Mouse (Mus musculus) lung, adult 2 months (tissue): Measurements from ENCODE around the gene Cdh4. TPM values are rescaled to one million over a fixed set of nuclear protein-coding genes. Genes with fewer than 3 reads are reported as not detected.

Source experiments
- DNase-seq: peaks from one replicate; pipeline ENCODE4 v3.0.0; 2022
- H3K4me1 ChIP-seq: fragments of 200-500 bp; 2 replicates; pipeline ENCODE4 v1.6.1; 2011; ENCODE audit warnings: low read length; ENCODE audit not compliant: control insufficient read depth, insufficient read depth
- H3K4me3 ChIP-seq: fragments of 200-500 bp; replicated peaks from 2 replicates; pipeline ENCODE3; 2011; ENCODE audit warnings: low read depth, mild to moderate bottlenecking, control low read depth, low read length; ENCODE audit errors: extremely low read depth
- CTCF ChIP-seq: fragments of 200-500 bp; IDR thresholded peaks from 2 replicates; pipeline ENCODE4 v1.5.1; 2011; ENCODE audit warnings: mild to moderate bottlenecking, low read length, control low read depth; ENCODE audit not compliant: insufficient read depth
- POLR2A ChIP-seq: fragments of 200-500 bp; IDR thresholded peaks from 2 replicates; pipeline ENCODE4 v1.6.1; 2011; ENCODE audit warnings: low read depth, mild to moderate bottlenecking, control low read depth, low read length, borderline replicate concordance; ENCODE audit errors: extremely low read depth
- WGBS: fragments of 180-500 bp; shearing (Covaris S2); methylation state at CpG from one replicate; pipeline ENCODE4 v1.1.7; 2018; 5-methylcytosine and 5-hydroxymethylcytosine counted together
- polyA plus RNA-seq: library from polyadenylated mRNA; depleted of rRNA; stranded (reverse); fragments of >200 nt; gene quantifications from 2 replicates; pipeline ENCODE4 v1.2.3, GENCODE M21; 2012

The Cdh4 gene
- polyA plus RNA-seq, 1 experiment, result 2.0 TPM

GRCm38 (mm10) chr2:179712690-179713089 lies 270.5 kb downstream of the Cdh4 start:
- DNase-seq, result no peak
- H3K4me3 ChIP-seq, result no peak overlapping the region
- no peaks in the 10 kb centered on the region for H3K4me1 ChIP-seq
- WGBS, result 73% methylated on average over 7 of the region's 7 CpGs
- TF ChIP-seq CTCF (no peak), POLR2A (no peak)

- no peak for DNase-seq
- TF ChIP-seq CTCF, result no peak
- no peak for TF ChIP-seq POLR2A
- no peak overlapping the region for H3K4me3 ChIP-seq
- 66% methylated on average over 4 of the region's 4 CpGs for WGBS
- no peaks in the 10 kb centered on the region for H3K4me1 ChIP-seq
Measured at GRCm38 (mm10) chr2:179713326-179713725, 271.1 kb downstream of the Cdh4 start.

GRCm38 (mm10) chr2:179714145-179714544 lies 271.9 kb downstream of the Cdh4 start:
- no peak overlapping the region for H3K4me3 ChIP-seq
- WGBS, result 73% methylated on average over 3 of the region's 3 CpGs
- no peak for TF ChIP-seq CTCF
- TF ChIP-seq POLR2A, result no peak
- DNase-seq, result no peak
- H3K4me1 ChIP-seq, result no peaks in the 10 kb centered on the region

GRCm38 (mm10) chr2:179715375-179715774 lies 273.1 kb downstream of the Cdh4 start:
- no peaks in the 10 kb centered on the region for H3K4me1 ChIP-seq
- WGBS, result 94% methylated on average over 1 of the region's 1 CpGs
- TF ChIP-seq POLR2A (no peak), CTCF (no peak)
- DNase-seq, result no peak
- H3K4me3 ChIP-seq, result no peak overlapping the region

GRCm38 (mm10) chr2:179720366-179720765 lies 278.1 kb downstream of the Cdh4 start:
- DNase-seq, result no peak
- Histone ChIP-seq H3K4me3 (no peak overlapping the region), H3K4me1 (no peaks in the 10 kb centered on the region)
- TF ChIP-seq POLR2A, result no peak
- no peak for TF ChIP-seq CTCF
- 54% methylated on average over 3 of the region's 3 CpGs for WGBS

- 48% methylated on average over 18 of the region's 18 CpGs for WGBS
- H3K4me3 ChIP-seq, result no peak overlapping the region
- no peaks in the 10 kb centered on the region for H3K4me1 ChIP-seq
- TF ChIP-seq CTCF (no peak), POLR2A (no peak)
- DNase-seq, result no peak
Measured at GRCm38 (mm10) chr2:179721534-179722516, 279.6 kb downstream of the Cdh4 start.

GRCm38 (mm10) chr2:179722776-179723386 lies 280.6 kb downstream of the Cdh4 start:
- Histone ChIP-seq H3K4me3 (no peak overlapping the region), H3K4me1 (no peaks in the 10 kb centered on the region)
- TF ChIP-seq POLR2A, result no peak
- TF ChIP-seq CTCF, result 0 out of 2 replicates have a peak, but pooled peaks have one; percentile 3
- no peak for DNase-seq
- 54% methylated on average over 4 of the region's 4 CpGs for WGBS

- no peaks in the 10 kb centered on the region for H3K4me1 ChIP-seq
- DNase-seq, result no peak
- TF ChIP-seq CTCF, result no peak
- TF ChIP-seq POLR2A, result no peak
- H3K4me3 ChIP-seq, result no peak overlapping the region
- 89% methylated on average over 8 of the region's 8 CpGs for WGBS
Measured at GRCm38 (mm10) chr2:179723401-179723800, 281.2 kb downstream of the Cdh4 start.

- DNase-seq, result peak; percentile 5
- peak; percentile 50; the same call in 1 of the 2 replicates for TF ChIP-seq CTCF
- no peak for TF ChIP-seq POLR2A
- WGBS, result 46% methylated on average over 8 of the region's 8 CpGs
Measured at GRCm38 (mm10) chr2:179729002-179729401, 286.8 kb downstream of the Cdh4 start.

More at GRCm38 (mm10) chr2:179729002-179729401, 286.8 kb downstream of the Cdh4 start:
- no peak overlapping the region for H3K4me3 ChIP-seq
- no peaks in the 10 kb centered on the region for H3K4me1 ChIP-seq
